Mouse (Mus musculus) hindbrain, embryonic 16.5 days (tissue): ENCODE measurements around the gene Tubgcp3. TPM values are rescaled to one million over a fixed set of nuclear protein-coding genes. Genes with fewer than 3 reads are reported as not detected.

Source experiments
- ATAC-seq: fragments of 200-750 bp; cut with Nextera tagmentation; 2 replicates; pipeline ENCODE4 v1.8.0; 2017; ENCODE audit warnings: moderate TSS enrichment, moderate library complexity
- H3K27ac ChIP-seq: fragments of 300-500 bp; sonication (generic); 2 replicates; pipeline ENCODE4 v1.5.1; 2014; ENCODE audit warnings: low read depth, mild to moderate bottlenecking, control low read depth, low read length, moderate library complexity
- H3K27me3 ChIP-seq: fragments of 300-500 bp; sonication (generic); replicated peaks from 2 replicates; pipeline ENCODE4 v1.6.1; 2014; ENCODE audit warnings: low read length; ENCODE audit not compliant: control insufficient read depth, insufficient read depth
- H3K36me3 ChIP-seq: fragments of 300-500 bp; sonication (generic); 2 replicates; pipeline ENCODE4 v1.6.1; 2014; ENCODE audit warnings: mild to moderate bottlenecking, low read length, moderate library complexity, mixed read lengths; ENCODE audit not compliant: control insufficient read depth, insufficient read depth
- H3K4me1 ChIP-seq: fragments of 300-500 bp; sonication (generic); 2 replicates; pipeline ENCODE4 v1.6.1; 2014; ENCODE audit warnings: low read depth, low read length; ENCODE audit not compliant: control insufficient read depth, insufficient read depth
- H3K4me2 ChIP-seq: fragments of 300-500 bp; sonication (generic); 2 replicates; pipeline ENCODE4 v1.6.1; 2014; ENCODE audit warnings: mild to moderate bottlenecking, low read length, control low read depth, moderate library complexity
- H3K4me3 ChIP-seq: fragments of 300-500 bp; sonication (generic); 2 replicates; pipeline ENCODE4 v1.5.1; 2014; ENCODE audit warnings: mild to moderate bottlenecking, low read length, control low read depth, moderate library complexity
- H3K9ac ChIP-seq: fragments of 300-500 bp; sonication (generic); 2 replicates; pipeline ENCODE4 v1.6.1; 2014; ENCODE audit warnings: low read depth, mild to moderate bottlenecking, control low read depth, low read length, moderate library complexity
- H3K9me3 ChIP-seq: fragments of 300-500 bp; sonication (generic); 2 replicates; pipeline ENCODE4 v1.6.1; 2014; ENCODE audit warnings: mild to moderate bottlenecking, low read length, moderate library complexity; ENCODE audit not compliant: control insufficient read depth
- WGBS: fragments of 180-500 bp; shearing (Covaris S2); extraction: QIAGEN DNeasy Blood & Tissue Kit; methylation state at CpG from one replicate; pipeline ENCODE4 v1.1.7; 2014; 5-methylcytosine and 5-hydroxymethylcytosine counted together
- microRNA-seq: library from miRNA; unstranded; fragments of <30 nt; microRNA quantifications from one replicate; pipeline ENCODE4, GENCODE M21; 2017
- polyA plus RNA-seq: library from polyadenylated mRNA; unstranded; fragments of >200 nt; fragmentation: Nextera tagmentation; extraction: Ambion mirVana; gene quantifications from 2 replicates; pipeline ENCODE4 v1.2.1, GENCODE M21; 2015

The Tubgcp3 gene
- polyA plus RNA-seq, 1 experiment from 2014 or later: 37.2 TPM

- Histone ChIP-seq H3K4me2 (no peak overlapping the region), H3K4me1 (no peaks in the 10 kb centered on the region), H3K36me3 (no peaks in the 10 kb centered on the region), H3K9me3 (no peaks in the 10 kb centered on the region), H3K9ac (no peak overlapping the region), H3K4me3 (no peak overlapping the region), H3K27ac (no peak overlapping the region), H3K27me3 (no peaks in the 10 kb centered on the region)
- ATAC-seq: no peak
- 71% methylated on average over 5 of the region's 5 CpGs for WGBS
Measured at GRCm38 (mm10) chr8:12576003-12576402, 96.0 kb downstream of the Tubgcp3 start.

GRCm38 (mm10) chr8:12572814-12573534 is 99.1 kb downstream of the Tubgcp3 start, which contains the start of gene Spaca7:
Spaca7 (plus strand) TSS chr8:12573029.
- Histone ChIP-seq H3K4me3 (no peak within 1 kb of the TSS), H3K36me3 (no peaks in the 10 kb centered on the region), H3K27ac (no peak within 1 kb of the TSS), H3K4me1 (no peaks in the 10 kb centered on the region), H3K4me2 (no peak within 1 kb of the TSS), H3K9ac (no peak within 1 kb of the TSS), H3K27me3 (no peaks in the 10 kb centered on the region), H3K9me3 (no peaks in the 10 kb centered on the region)
- 83% methylated on average over 14 of the region's 14 CpGs for WGBS
- no peak for ATAC-seq

- Histone ChIP-seq H3K4me3 (no peak overlapping the region), H3K9ac (no peak overlapping the region), H3K9me3 (no peaks in the 10 kb centered on the region), H3K4me2 (no peak overlapping the region), H3K27me3 (peaks cover 2% of the 10 kb centered on the region), H3K4me1 (no peaks in the 10 kb centered on the region), H3K36me3 (no peaks in the 10 kb centered on the region), H3K27ac (no peak overlapping the region)
- WGBS: 63% methylated on average over 7 of the region's 7 CpGs
- ATAC-seq: no peak
Measured at GRCm38 (mm10) chr8:12566509-12566908, 105.5 kb downstream of the Tubgcp3 start.

- H3K9ac ChIP-seq: no peak overlapping the region
- H3K9me3 ChIP-seq: no peaks in the 10 kb centered on the region
- no peak for ATAC-seq
- no peak overlapping the region for H3K4me3 ChIP-seq
- peaks cover 6% of the 10 kb centered on the region for H3K27me3 ChIP-seq
- no peak overlapping the region for H3K4me2 ChIP-seq
- no peaks in the 10 kb centered on the region for H3K36me3 ChIP-seq
- H3K4me1 ChIP-seq: no peaks in the 10 kb centered on the region
- WGBS: 59% methylated on average over 10 of the region's 10 CpGs
- H3K27ac ChIP-seq: no peak overlapping the region
Measured at GRCm38 (mm10) chr8:12565488-12565887, 106.6 kb downstream of the Tubgcp3 start.

- Histone ChIP-seq H3K4me1 (no peaks in the 10 kb centered on the region), H3K27ac (no peak overlapping the region), H3K27me3 (peaks cover 7% of the 10 kb centered on the region), H3K36me3 (no peaks in the 10 kb centered on the region), H3K9me3 (no peaks in the 10 kb centered on the region), H3K4me3 (no peak overlapping the region), H3K9ac (no peak overlapping the region), H3K4me2 (no peak overlapping the region)
- peak; percentile 83 for ATAC-seq
- WGBS: 3% methylated on average over 4 of the region's 4 CpGs
Measured at GRCm38 (mm10) chr8:12564307-12564706, 107.7 kb downstream of the Tubgcp3 start.

Small RNA genes lying within 50 kb of the gene (microRNA-seq; reads per million reads assigned to microRNA genes)
- not detected for gene Gm26483

Other genes starting within 250 kb of the Tubgcp3 start
- not detected in 2 replicates for gene Spaca7, start 99.2 kb downstream of the Tubgcp3 start, polyA plus RNA-seq
- 8.9 and 9.5 TPM in 2 replicates for gene Atp11a, start 84.8 kb upstream of the Tubgcp3 start, polyA plus RNA-seq
- gene Mcf2l, start 201.6 kb upstream of the Tubgcp3 start, polyA plus RNA-seq: 142 and 159 TPM in 2 replicates